Mouse (Mus musculus) neural tube, embryonic 14.5 days (tissue): ENCODE measurements at regions not wholly inside any gene's neighbourhood (a gene's known extent, or its start where the extent isn't known, plus 50 kb on each side); places are given as distances from the start of the nearest gene placed in this dataset.

Experiments used
- ATAC-seq: fragments of 200-750 bp; cut with Nextera tagmentation; 2 replicates; pipeline ENCODE4 v1.8.0; 2017; ENCODE audit warnings: low read depth, mild to moderate bottlenecking, moderate TSS enrichment, moderate library complexity
- H3K27ac ChIP-seq: fragments of 300-500 bp; sonication (generic); 2 replicates; pipeline ENCODE4 v1.5.1; 2014; ENCODE audit warnings: low read depth, mild to moderate bottlenecking, control low read depth, low read length, moderate library complexity, mixed read lengths
- H3K27me3 ChIP-seq: fragments of 300-500 bp; sonication (generic); 2 replicates; pipeline ENCODE4 v1.6.1; 2014; ENCODE audit warnings: low read length; ENCODE audit not compliant: control insufficient read depth, insufficient read depth
- H3K36me3 ChIP-seq: fragments of 300-500 bp; sonication (generic); 2 replicates; pipeline ENCODE4 v1.6.1; 2014; ENCODE audit warnings: low read length, mixed read lengths; ENCODE audit not compliant: control insufficient read depth, insufficient read depth
- H3K4me1 ChIP-seq: fragments of 300-500 bp; sonication (generic); 2 replicates; pipeline ENCODE4 v1.6.1; 2014; ENCODE audit warnings: low read length; ENCODE audit not compliant: control insufficient read depth, insufficient read depth
- H3K4me2 ChIP-seq: fragments of 300-500 bp; sonication (generic); 2 replicates; pipeline ENCODE4 v1.6.1; 2014; ENCODE audit warnings: mild to moderate bottlenecking, low read depth, low read length, control low read depth
- H3K4me3 ChIP-seq: fragments of 300-500 bp; sonication (generic); 2 replicates; pipeline ENCODE4 v1.5.1; 2014; ENCODE audit warnings: low read depth, low read length, control low read depth, mixed read lengths
- H3K9ac ChIP-seq: fragments of 300-500 bp; sonication (generic); replicated peaks from 2 replicates; pipeline ENCODE4 v1.6.1; 2014; ENCODE audit warnings: low read depth, mild to moderate bottlenecking, control low read depth, low read length, mixed read lengths
- H3K9me3 ChIP-seq: fragments of 300-500 bp; sonication (generic); 2 replicates; pipeline ENCODE4 v1.6.1; 2016; ENCODE audit warnings: low read length; ENCODE audit not compliant: control insufficient read depth
- WGBS: fragments of 180-500 bp; shearing (Covaris S2); extraction: QIAGEN DNeasy Blood & Tissue Kit; methylation state at CpG from one replicate; pipeline ENCODE4 v1.1.7; 2014; 5-methylcytosine and 5-hydroxymethylcytosine counted together

DNA sequence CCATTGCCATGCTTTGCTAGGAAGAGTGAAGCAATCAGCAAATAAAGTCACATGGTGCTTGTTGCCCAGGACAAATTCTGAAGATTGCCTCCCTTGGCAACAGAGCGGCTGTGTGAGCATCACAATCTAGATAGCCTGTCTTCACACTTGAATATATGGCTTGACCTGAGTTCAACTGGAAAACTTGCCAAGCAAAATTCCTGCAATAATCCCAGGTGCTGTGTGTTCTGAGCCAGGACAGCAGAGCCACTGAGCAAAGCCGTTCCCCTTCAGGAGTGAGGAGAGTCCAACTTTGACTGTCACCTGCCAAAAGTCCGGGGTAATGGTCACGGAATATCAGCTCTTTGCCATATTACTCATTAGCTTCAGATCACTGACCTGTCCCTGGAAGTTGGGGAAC lies 176.8 kb upstream of the Irx5 start:
- no peaks in the 10 kb centered on the region for H3K36me3 ChIP-seq
- H3K4me1 ChIP-seq, result no peaks in the 10 kb centered on the region
- no peak overlapping the region for H3K4me3 ChIP-seq
- H3K27me3 ChIP-seq, result no peaks in the 10 kb centered on the region
- 90% methylated on average over 4 of the region's 4 CpGs for WGBS
- H3K9ac ChIP-seq, result no peak overlapping the region
- no peak for ATAC-seq
- no peak overlapping the region for H3K27ac ChIP-seq
- H3K9me3 ChIP-seq, result no peaks in the 10 kb centered on the region
- no peak overlapping the region for H3K4me2 ChIP-seq

DNA sequence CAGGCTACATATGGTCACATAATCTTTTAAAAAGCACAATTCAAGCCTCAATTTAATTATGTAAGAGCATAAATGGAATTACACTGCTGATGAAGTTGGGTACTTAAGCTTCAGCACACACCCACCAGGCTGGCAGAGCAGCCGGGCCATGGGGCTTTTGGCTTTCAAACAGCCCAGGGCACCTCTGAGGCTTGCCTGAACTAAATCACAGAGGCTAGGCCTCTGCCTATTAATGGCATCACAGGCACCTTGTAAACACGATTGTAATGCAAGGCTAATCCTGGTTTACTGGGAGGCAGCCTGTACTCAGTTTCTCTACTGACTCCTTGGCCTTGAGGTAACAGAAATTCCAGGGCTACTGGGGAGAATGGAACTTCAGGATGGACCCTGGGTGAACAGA lies 178.1 kb upstream of the Irx5 start:
- Histone ChIP-seq H3K4me1 (no peaks in the 10 kb centered on the region), H3K4me3 (no peak overlapping the region), H3K36me3 (no peaks in the 10 kb centered on the region), H3K9ac (no peak overlapping the region), H3K27ac (no peak overlapping the region), H3K27me3 (no peaks in the 10 kb centered on the region), H3K4me2 (no peak overlapping the region), H3K9me3 (no peaks in the 10 kb centered on the region)
- WGBS, result 50% methylated on average over 2 of the region's 2 CpGs
- no peak for ATAC-seq

DNA sequence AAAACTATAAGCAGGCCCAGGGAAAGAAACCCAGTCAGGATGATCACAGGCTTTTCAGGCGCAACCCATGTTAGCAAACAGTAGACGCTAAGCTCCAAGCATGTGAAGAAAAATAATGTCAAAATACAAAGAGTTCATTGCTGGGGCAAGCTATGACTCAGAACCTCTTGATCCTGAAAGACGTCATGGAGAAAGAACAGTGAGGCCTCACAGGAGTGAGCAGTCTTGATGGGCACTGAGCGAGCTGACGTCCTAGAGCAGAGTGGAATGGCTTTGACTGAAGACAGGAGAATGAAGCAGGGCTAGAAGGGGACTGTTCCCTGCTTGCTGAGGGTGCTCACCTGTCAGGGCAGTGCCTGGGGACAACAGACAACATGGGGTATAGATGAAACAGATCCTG lies 181.3 kb upstream of the Irx5 start:
- Histone ChIP-seq H3K9ac (no peak overlapping the region), H3K27me3 (no peaks in the 10 kb centered on the region), H3K4me2 (no peak overlapping the region), H3K4me1 (no peaks in the 10 kb centered on the region), H3K36me3 (no peaks in the 10 kb centered on the region), H3K9me3 (no peaks in the 10 kb centered on the region), H3K27ac (no peak overlapping the region), H3K4me3 (no peak overlapping the region)
- ATAC-seq, result no peak
- WGBS, result 82% methylated on average over 5 of the region's 5 CpGs

DNA sequence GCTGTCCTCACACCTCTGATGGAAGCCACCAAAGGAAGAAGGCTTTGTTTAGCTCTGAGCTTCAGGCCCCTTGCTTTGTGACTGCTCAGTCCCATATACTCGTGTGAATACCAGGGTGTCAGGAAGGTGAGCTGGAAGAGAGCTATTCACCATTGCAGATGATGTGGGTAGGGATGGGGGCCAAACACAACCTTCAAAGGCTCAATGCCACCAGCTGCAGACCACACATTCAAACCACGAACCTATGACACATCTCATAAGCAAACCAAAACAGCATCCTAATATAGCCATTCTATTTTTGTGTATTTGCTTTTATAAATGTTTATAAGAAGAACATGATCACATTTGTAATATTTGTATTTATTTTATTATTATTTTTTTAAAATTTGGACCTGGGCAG lies 183.3 kb upstream of the Irx5 start:
- Histone ChIP-seq H3K4me2 (no peak overlapping the region), H3K9ac (no peak overlapping the region), H3K4me1 (no peaks in the 10 kb centered on the region), H3K4me3 (no peak overlapping the region), H3K9me3 (no peaks in the 10 kb centered on the region), H3K27ac (no peak overlapping the region), H3K27me3 (no peaks in the 10 kb centered on the region), H3K36me3 (no peaks in the 10 kb centered on the region)
- no peak for ATAC-seq
- 74% methylated on average over 2 of the region's 2 CpGs for WGBS

DNA sequence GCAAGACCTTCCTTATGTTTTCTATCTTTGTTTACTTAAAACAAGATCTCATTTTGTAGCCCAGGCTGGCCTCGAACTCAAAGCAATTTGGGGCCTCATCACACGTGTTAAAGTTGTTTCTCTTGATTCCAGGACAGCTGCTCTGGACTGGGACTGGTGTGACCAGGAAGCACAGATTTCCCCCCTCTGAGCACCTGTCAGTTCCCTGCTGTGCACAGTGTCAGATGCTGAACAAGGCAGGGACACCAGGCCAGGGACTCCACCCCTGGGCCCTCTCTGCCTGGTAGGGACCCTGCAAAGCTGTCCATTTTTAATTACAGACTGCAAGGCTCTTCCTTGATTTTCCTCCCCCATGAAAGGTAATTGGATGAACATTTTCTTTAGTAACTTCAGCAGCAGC lies 185.8 kb upstream of the Irx5 start:
- Histone ChIP-seq H3K9me3 (no peaks in the 10 kb centered on the region), H3K4me2 (no peak overlapping the region), H3K4me3 (no peak overlapping the region), H3K4me1 (0 out of 2 replicates have a peak, but pooled peaks cover 3% of the 10 kb centered on the region), H3K27me3 (no peaks in the 10 kb centered on the region), H3K27ac (no peak overlapping the region), H3K9ac (no peak overlapping the region), H3K36me3 (no peaks in the 10 kb centered on the region)
- ATAC-seq, result no peak
- 70% methylated on average over 2 of the region's 2 CpGs for WGBS

DNA sequence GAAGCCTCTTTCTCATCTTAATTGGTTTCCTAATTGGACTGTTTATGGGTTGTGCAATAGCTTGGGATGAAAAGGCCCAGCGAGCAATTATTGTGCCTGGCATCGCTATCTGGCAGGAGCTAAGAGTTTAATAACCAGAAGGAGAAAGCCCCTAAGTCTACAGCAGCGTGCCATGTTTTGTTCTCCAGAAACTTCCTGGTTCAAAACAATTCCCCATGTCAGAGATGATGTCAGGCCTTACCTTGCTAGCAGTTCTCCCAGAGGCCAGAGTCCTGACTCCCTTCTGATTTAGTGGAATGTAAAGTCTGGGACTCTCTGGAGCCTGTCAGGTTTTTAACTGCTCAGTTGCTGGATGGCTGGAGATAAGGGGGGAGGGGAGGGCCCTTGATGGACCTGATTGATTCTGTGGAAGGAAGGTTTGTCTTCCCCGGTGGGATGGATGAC lies 190.1 kb upstream of the Irx5 start:
- H3K4me2 ChIP-seq, result no peak overlapping the region
- H3K9me3 ChIP-seq, result no peaks in the 10 kb centered on the region
- H3K27ac ChIP-seq, result no peak overlapping the region
- 13% methylated on average over 4 of the region's 4 CpGs for WGBS
- no peak overlapping the region for H3K9ac ChIP-seq
- 0 out of 2 replicates have a peak, but pooled peaks cover 3% of the 10 kb centered on the region for H3K4me1 ChIP-seq
- no peaks in the 10 kb centered on the region for H3K27me3 ChIP-seq
- no peak for ATAC-seq
- H3K36me3 ChIP-seq, result no peaks in the 10 kb centered on the region
- H3K4me3 ChIP-seq, result no peak overlapping the region

DNA sequence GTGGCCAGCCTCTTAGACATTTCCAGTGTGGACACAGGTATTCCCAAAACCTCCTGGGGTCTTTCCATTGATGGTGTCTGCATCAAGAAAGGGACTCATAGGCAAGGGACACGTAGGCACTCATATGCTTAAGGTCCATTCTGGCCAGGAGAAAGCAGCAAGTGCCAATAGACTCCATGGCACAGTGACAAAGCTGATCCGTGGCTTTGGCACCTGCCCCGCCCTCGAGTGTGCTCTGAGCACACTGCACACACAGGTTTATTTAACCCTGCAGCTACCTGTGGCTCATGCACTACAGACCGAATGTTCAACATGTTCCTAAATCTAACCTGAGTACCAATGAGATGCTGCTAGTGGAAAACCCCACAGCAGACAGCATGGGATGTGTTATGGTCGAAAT lies 192.1 kb upstream of the Irx5 start:
- WGBS, result 86% methylated on average over 6 of the region's 6 CpGs
- Histone ChIP-seq H3K4me2 (no peak overlapping the region), H3K36me3 (no peaks in the 10 kb centered on the region), H3K9me3 (no peaks in the 10 kb centered on the region), H3K4me3 (no peak overlapping the region), H3K27me3 (no peaks in the 10 kb centered on the region), H3K9ac (no peak overlapping the region), H3K4me1 (0 out of 2 replicates have a peak, but pooled peaks cover 3% of the 10 kb centered on the region), H3K27ac (no peak overlapping the region)
- no peak for ATAC-seq

DNA sequence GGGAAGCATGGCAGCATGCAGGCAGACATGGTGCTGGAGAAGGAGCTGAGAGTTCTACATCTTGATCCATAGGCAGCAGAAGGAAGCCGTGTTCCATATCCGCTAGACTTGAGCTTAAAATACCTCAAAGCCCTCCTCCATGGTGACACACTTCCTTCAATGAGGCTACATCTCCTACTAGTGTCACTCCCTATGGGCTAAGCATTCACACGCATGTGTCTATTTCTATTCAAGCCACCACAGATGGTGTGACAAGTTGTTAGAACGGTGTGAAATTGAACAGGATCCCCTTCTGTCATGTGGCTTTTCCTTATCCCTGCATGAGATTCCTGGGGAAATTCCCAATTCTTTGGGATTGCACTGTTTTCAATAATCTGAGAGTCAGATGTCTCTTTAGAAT lies 192.9 kb upstream of the Irx5 start:
- Histone ChIP-seq H3K27ac (no peak overlapping the region), H3K36me3 (no peaks in the 10 kb centered on the region), H3K27me3 (no peaks in the 10 kb centered on the region), H3K4me1 (0 out of 2 replicates have a peak, but pooled peaks cover 3% of the 10 kb centered on the region), H3K4me3 (no peak overlapping the region), H3K9ac (no peak overlapping the region), H3K4me2 (no peak overlapping the region), H3K9me3 (no peaks in the 10 kb centered on the region)
- ATAC-seq, result no peak
- 95% methylated on average over 4 of the region's 4 CpGs for WGBS

DNA sequence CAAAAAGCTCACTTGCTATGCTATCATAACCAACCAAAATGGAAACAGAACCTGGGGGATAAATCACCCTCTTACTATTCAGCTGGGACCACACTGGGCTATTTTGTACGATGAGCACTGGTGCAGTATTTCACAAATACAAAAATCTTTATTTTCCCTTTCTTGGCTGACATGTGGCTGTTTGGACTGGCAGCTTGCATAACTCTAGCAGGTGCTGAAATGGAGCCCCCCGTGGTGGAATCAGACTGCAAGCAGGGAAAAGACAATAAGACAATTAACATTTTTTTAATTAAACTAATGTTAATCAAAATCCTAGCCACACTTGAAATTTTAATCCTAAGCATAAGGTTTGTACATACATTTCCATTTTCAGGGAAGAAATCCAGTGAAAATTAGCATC lies 196.4 kb upstream of the Irx5 start:
- no peaks in the 10 kb centered on the region for H3K27me3 ChIP-seq
- no peak overlapping the region for H3K4me3 ChIP-seq
- no peak overlapping the region for H3K9ac ChIP-seq
- no peaks in the 10 kb centered on the region for H3K36me3 ChIP-seq
- WGBS, result 22% methylated on average over 2 of the region's 2 CpGs
- ATAC-seq, result no peak
- H3K9me3 ChIP-seq, result no peaks in the 10 kb centered on the region
- H3K4me2 ChIP-seq, result no peak overlapping the region
- no peak overlapping the region for H3K27ac ChIP-seq
- H3K4me1 ChIP-seq, result no peaks in the 10 kb centered on the region

DNA sequence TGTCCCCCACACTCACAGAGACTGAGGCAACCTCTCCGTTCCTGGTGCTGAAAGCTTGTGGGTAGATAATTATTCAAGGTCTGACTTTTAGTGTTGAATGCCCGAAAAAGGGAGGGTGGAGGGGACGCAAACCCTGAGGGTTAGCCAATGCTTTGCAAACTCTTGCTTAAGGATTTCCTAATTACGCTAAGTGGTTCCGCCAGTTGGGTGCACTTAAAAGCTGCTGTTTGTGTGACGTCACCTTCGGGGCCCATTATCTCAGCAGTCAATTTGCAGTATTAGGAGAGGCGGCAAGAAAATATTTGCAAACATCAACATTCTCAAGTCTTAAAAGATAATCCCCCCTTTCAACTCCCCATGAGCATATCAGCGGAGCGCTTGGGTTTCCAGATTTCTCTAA lies 199.2 kb upstream of the Irx5 start:
- Histone ChIP-seq H3K4me3 (no peak overlapping the region), H3K36me3 (no peaks in the 10 kb centered on the region), H3K4me1 (no peaks in the 10 kb centered on the region), H3K27ac (no peak overlapping the region), H3K4me2 (no peak overlapping the region), H3K27me3 (no peaks in the 10 kb centered on the region), H3K9ac (no peak overlapping the region), H3K9me3 (no peaks in the 10 kb centered on the region)
- ATAC-seq, result no peak
- 35% methylated on average over 10 of the region's 10 CpGs for WGBS
